Mouse (Mus musculus) adrenal gland, postnatal 14 days (tissue): Measurements from ENCODE around the gene Ofd1. TPM values are rescaled to one million over a fixed set of nuclear protein-coding genes. Genes with fewer than 3 reads are reported as not detected.
A peak's percentile ranks its signal among the peaks of the same experiment; 100 is the strongest.

Source experiments
- DNase-seq: peaks from one replicate; pipeline ENCODE4 v3.0.0; 2021; ENCODE audit warnings: mixed read lengths
- long read RNA-seq, 2 experiments: library from polyadenylated mRNA; stranded (forward); transcript quantifications; one replicate each; pipeline ENCODE4 v2.0.0; 2021
- total RNA-seq: library from RNA; stranded (reverse); gene quantifications from 2 replicates; pipeline ENCODE4 v1.2.3, GENCODE M21; 2021

The Ofd1 gene
- 6.9 and 7.7 TPM in 2 replicates for total RNA-seq
- long read RNA-seq, experiment 1, full-length matches to known transcripts, result 5 of 12 reads
- long read RNA-seq, experiment 1, partial matches to known transcripts, result 2 of 12 reads
- long read RNA-seq, experiment 1, other reads (novel, unspliced or antisense), result 5 of 12 reads
- long read RNA-seq, experiment 2, full-length matches to known transcripts, result 5 of 11 reads
- long read RNA-seq, experiment 2, partial matches to known transcripts, result 3 of 11 reads
- long read RNA-seq, experiment 2, other reads (novel, unspliced or antisense), result 3 of 11 reads

GRCm38 (mm10) chrX:166440616-166441063, at the start of gene Ofd1:
Gene Ofd1 (minus strand): TSS chrX:166440704.
- DNase-seq, result peak; percentile 92

GRCm38 (mm10) chrX:166479365-166479983, 39.0 kb upstream of the Ofd1 start, which contains the start of gene Rab9:
Gene Rab9 (minus strand): TSS chrX:166479867.
- DNase-seq, result peak; percentile 95

- peak; percentile 34 for DNase-seq
Measured at GRCm38 (mm10) chrX:166478631-166479364, 38.3 kb upstream of the Ofd1 start.

- DNase-seq, result no peak
Measured at GRCm38 (mm10) chrX:166477393-166477792, 36.9 kb upstream of the Ofd1 start.

GRCm38 (mm10) chrX:166472612-166473011, 32.1 kb upstream of the Ofd1 start:
- DNase-seq, result no peak

GRCm38 (mm10) chrX:166468321-166468720, 27.8 kb upstream of the Ofd1 start:
- no peak for DNase-seq

GRCm38 (mm10) chrX:166455525-166455924, 15.0 kb upstream of the Ofd1 start:
- DNase-seq, result no peak

GRCm38 (mm10) chrX:166454331-166454730, 13.8 kb upstream of the Ofd1 start:
- DNase-seq, result no peak

GRCm38 (mm10) chrX:166453532-166453931, 13.0 kb upstream of the Ofd1 start:
- no peak for DNase-seq

GRCm38 (mm10) chrX:166444552-166444951, 4.0 kb upstream of the Ofd1 start:
- DNase-seq, result no peak

- no peak for DNase-seq
Measured at GRCm38 (mm10) chrX:166440036-166440615, 378 bp downstream of the Ofd1 start, which contains the start of gene Trappc2. Gene Trappc2 (plus strand): TSS chrX:166440574.

GRCm38 (mm10) chrX:166434812-166435211, 5.7 kb downstream of the Ofd1 start:
- DNase-seq, result no peak

GRCm38 (mm10) chrX:166416196-166416595, 24.3 kb downstream of the Ofd1 start:
- DNase-seq, result peak; percentile 15

GRCm38 (mm10) chrX:166407865-166408264, 32.6 kb downstream of the Ofd1 start:
- DNase-seq, result no peak

- DNase-seq, result no peak
Measured at GRCm38 (mm10) chrX:166393753-166394152, 46.8 kb downstream of the Ofd1 start.

- no peak for DNase-seq
Measured at GRCm38 (mm10) chrX:166386656-166387055, 53.8 kb downstream of the Ofd1 start.

- peak; percentile 63 for DNase-seq
Measured at GRCm38 (mm10) chrX:166384935-166385334, 55.6 kb downstream of the Ofd1 start.

GRCm38 (mm10) chrX:166383606-166384005, 56.9 kb downstream of the Ofd1 start:
- peak; percentile 10 for DNase-seq

- DNase-seq, result no peak
Measured at GRCm38 (mm10) chrX:166378652-166379051, 61.9 kb downstream of the Ofd1 start.

GRCm38 (mm10) chrX:166376681-166377328, 63.7 kb downstream of the Ofd1 start:
- no peak for DNase-seq

- no peak for DNase-seq
Measured at GRCm38 (mm10) chrX:166365458-166366213, 74.9 kb downstream of the Ofd1 start.
